Mouse (Mus musculus) heart, embryonic 15.5 days (tissue): ENCODE results near the gene Rfc5. TPM values are rescaled to one million over a fixed set of nuclear protein-coding genes. Genes with fewer than 3 reads are reported as not detected.
"Not testable (repeated sequence)": the region's sequence is repeated elsewhere in the genome, so short reads cannot be mapped to it uniquely, and the experiment has no call there.

ENCODE experiments used
- ATAC-seq: fragments of 200-750 bp; cut with Nextera tagmentation; replicated peaks from 2 replicates; pipeline ENCODE4 v1.8.0; 2017; ENCODE audit warnings: low read depth, moderate TSS enrichment; ENCODE audit not compliant: insufficient number of reproducible peaks, insufficient read depth, low FRiP score
- H3K27ac ChIP-seq: fragments of 300-500 bp; sonication (generic); 2 replicates; pipeline ENCODE4 v1.5.1; 2015; ENCODE audit warnings: mild to moderate bottlenecking, inconsistent platforms
- H3K27me3 ChIP-seq: fragments of 300-500 bp; sonication (generic); 2 replicates; pipeline ENCODE4 v1.6.1; 2015; ENCODE audit warnings: inconsistent platforms
- H3K36me3 ChIP-seq: fragments of 300-500 bp; sonication (generic); 2 replicates; pipeline ENCODE4 v1.6.1; 2015; ENCODE audit warnings: mild to moderate bottlenecking, inconsistent platforms
- H3K4me1 ChIP-seq: fragments of 300-500 bp; sonication (generic); replicated peaks from 2 replicates; pipeline ENCODE4 v1.6.1; 2015; ENCODE audit warnings: inconsistent platforms
- H3K4me2 ChIP-seq: fragments of 300-500 bp; sonication (generic); 2 replicates; pipeline ENCODE4 v1.6.1; 2015; ENCODE audit warnings: inconsistent platforms, mild to moderate bottlenecking, moderate library complexity
- H3K4me3 ChIP-seq: fragments of 300-500 bp; sonication (generic); 2 replicates; pipeline ENCODE4 v1.5.1; 2015; ENCODE audit warnings: mild to moderate bottlenecking, inconsistent platforms
- H3K9ac ChIP-seq: fragments of 300-500 bp; sonication (generic); 2 replicates; pipeline ENCODE4 v1.6.1; 2015; ENCODE audit warnings: mild to moderate bottlenecking, inconsistent platforms
- H3K9me3 ChIP-seq: fragments of 300-500 bp; sonication (generic); replicated peaks from 2 replicates; pipeline ENCODE4 v1.6.1; 2016; ENCODE audit warnings: inconsistent platforms
- WGBS: fragments of 180-500 bp; shearing (Covaris S2); methylation state at CpG from one replicate; pipeline ENCODE4 v1.1.7; 2015; ENCODE audit warnings: mixed read lengths; 5-methylcytosine and 5-hydroxymethylcytosine counted together
- polyA plus RNA-seq: library from polyadenylated mRNA; unstranded; fragments of >200 nt; fragmentation: Nextera tagmentation; extraction: Ambion mirVana; gene quantifications from 2 replicates; pipeline ENCODE4 v1.2.1, GENCODE M21; 2015

The Rfc5 gene
- polyA plus RNA-seq, 1 experiment from 2014 or later = 43.6 TPM

- H3K9ac ChIP-seq, ATAC-seq, H3K27me3 ChIP-seq, H3K27ac ChIP-seq, H3K4me1 ChIP-seq, H3K9me3 ChIP-seq, H3K4me3 ChIP-seq, H3K4me2 ChIP-seq: not testable (repeated sequence)
- 86% methylated on average over 5 of the region's 5 CpGs for WGBS
- peaks cover 12% of the 10 kb centered on the region; the same call in 1 of the 2 replicates for H3K36me3 ChIP-seq
Observed at GRCm38 (mm10) chr5:117344496-117344895, 44.4 kb downstream of the Rfc5 start.

DNA sequence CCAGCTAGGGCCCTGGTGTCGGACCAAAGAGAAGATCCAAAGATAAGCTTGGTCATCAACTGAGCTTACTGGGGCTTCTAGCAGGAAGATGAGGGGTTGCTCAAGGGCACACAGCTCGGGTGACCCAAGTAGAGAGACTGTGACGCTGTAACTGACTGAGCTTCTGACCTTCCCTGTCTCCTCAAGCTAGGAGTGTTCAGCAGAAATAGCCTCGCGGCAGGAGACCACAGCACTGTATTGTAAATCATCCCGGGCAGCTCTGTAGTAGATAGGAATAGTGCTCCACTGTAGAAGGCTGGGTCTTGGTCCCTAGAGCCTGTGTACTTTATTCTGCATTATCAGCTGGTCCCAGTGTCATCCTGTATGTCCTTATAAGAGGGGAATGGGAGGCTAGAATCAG, 47.0 kb downstream of the Rfc5 start:
- H3K36me3 ChIP-seq = peaks cover 19% of the 10 kb centered on the region
- no peak overlapping the region for H3K27ac ChIP-seq
- no peaks in the 10 kb centered on the region for H3K27me3 ChIP-seq
- H3K4me1 ChIP-seq = no peaks in the 10 kb centered on the region
- no peaks in the 10 kb centered on the region for H3K9me3 ChIP-seq
- 67% methylated on average over 6 of the region's 6 CpGs for WGBS
- no peak overlapping the region for H3K9ac ChIP-seq
- H3K4me3 ChIP-seq = no peak overlapping the region
- no peak for ATAC-seq
- H3K4me2 ChIP-seq = no peak overlapping the region

GRCm38 (mm10) chr5:117340081-117340480, 48.8 kb downstream of the Rfc5 start:
- Histone ChIP-seq H3K4me3 (no peak overlapping the region), H3K4me2 (no peak overlapping the region), H3K4me1 (no peaks in the 10 kb centered on the region), H3K9me3 (no peaks in the 10 kb centered on the region), H3K9ac (no peak overlapping the region), H3K27ac (no peak overlapping the region), H3K27me3 (no peaks in the 10 kb centered on the region), H3K36me3 (peaks cover 31% of the 10 kb centered on the region)
- ATAC-seq = no peak
- 83% methylated on average over 6 of the region's 6 CpGs for WGBS

- no peaks in the 10 kb centered on the region for H3K9me3 ChIP-seq
- no peak overlapping the region for H3K27ac ChIP-seq
- ATAC-seq = no peak
- peaks cover 31% of the 10 kb centered on the region for H3K36me3 ChIP-seq
- no peak overlapping the region for H3K4me3 ChIP-seq
- H3K27me3 ChIP-seq = no peaks in the 10 kb centered on the region
- WGBS = 76% methylated on average over 8 of the region's 8 CpGs
- no peak overlapping the region for H3K4me2 ChIP-seq
- H3K9ac ChIP-seq = no peak overlapping the region
- no peaks in the 10 kb centered on the region for H3K4me1 ChIP-seq
Observed at GRCm38 (mm10) chr5:117338503-117338902, 50.3 kb downstream of the Rfc5 start.

GRCm38 (mm10) chr5:117337999-117338398, 50.8 kb downstream of the Rfc5 start:
- no peak overlapping the region for H3K9ac ChIP-seq
- H3K4me1 ChIP-seq = no peaks in the 10 kb centered on the region
- H3K9me3 ChIP-seq = no peaks in the 10 kb centered on the region
- no peaks in the 10 kb centered on the region for H3K27me3 ChIP-seq
- no peak overlapping the region for H3K4me2 ChIP-seq
- H3K27ac ChIP-seq = no peak overlapping the region
- ATAC-seq = no peak
- 83% methylated on average over 10 of the region's 10 CpGs for WGBS
- H3K4me3 ChIP-seq = no peak overlapping the region
- H3K36me3 ChIP-seq = peaks cover 31% of the 10 kb centered on the region

GRCm38 (mm10) chr5:117330457-117330856, 58.4 kb downstream of the Rfc5 start:
- H3K27me3 ChIP-seq = no peaks in the 10 kb centered on the region
- H3K4me2 ChIP-seq = no peak overlapping the region
- 82% methylated on average over 7 of the region's 7 CpGs for WGBS
- no peaks in the 10 kb centered on the region for H3K4me1 ChIP-seq
- H3K27ac ChIP-seq = no peak overlapping the region
- no peaks in the 10 kb centered on the region for H3K9me3 ChIP-seq
- H3K4me3 ChIP-seq = no peak overlapping the region
- H3K9ac ChIP-seq = no peak overlapping the region
- no peak for ATAC-seq
- peaks cover 7% of the 10 kb centered on the region for H3K36me3 ChIP-seq

Other genes with a start within 250 kb of the Rfc5 start
- 543 and 632 TPM in 2 replicates for gene Pebp1, start 101.4 kb downstream of the Rfc5 start, polyA plus RNA-seq
- gene Vsig10, start 70.0 kb downstream of the Rfc5 start, polyA plus RNA-seq = 6.7 and 8.4 TPM in 2 replicates
- 77.0 and 86.7 TPM in 2 replicates for gene Wsb2, start 31.7 kb downstream of the Rfc5 start, polyA plus RNA-seq
- gene Ksr2, start 25.0 kb upstream of the Rfc5 start, polyA plus RNA-seq = 0.08 and 0.14 TPM in 2 replicates